Mouse (Mus musculus) midbrain, embryonic 10.5 days (tissue): Measurements from ENCODE around the gene Rfx7. TPM values are rescaled to one million over a fixed set of nuclear protein-coding genes. Genes with fewer than 3 reads are reported as not detected.
A peak's percentile ranks its signal among the peaks of the same experiment; 100 is the strongest.

Experiments used
- DNase-seq: peaks from one replicate; pipeline ENCODE4 v3.0.0-alpha.2; 2017; ENCODE audit warnings: low spot score
- H3K27ac ChIP-seq: fragments of 300-500 bp; sonication (generic); replicated peaks from 2 replicates; pipeline ENCODE4 v1.5.1; 2016; ENCODE audit warnings: mild to moderate bottlenecking
- H3K27me3 ChIP-seq: fragments of 300-500 bp; sonication (generic); 2 replicates; pipeline ENCODE4 v1.6.1; 2016; ENCODE audit warnings: low read depth, mild to moderate bottlenecking; ENCODE audit not compliant: poor library complexity, severe bottlenecking
- H3K36me3 ChIP-seq: fragments of 300-500 bp; sonication (generic); 2 replicates; pipeline ENCODE4 v1.6.1; 2016; ENCODE audit warnings: mild to moderate bottlenecking, moderate library complexity
- H3K4me1 ChIP-seq: fragments of 300-500 bp; sonication (generic); 2 replicates; pipeline ENCODE4 v1.6.1; 2016
- H3K4me3 ChIP-seq: fragments of 300-500 bp; sonication (generic); 2 replicates; pipeline ENCODE4 v1.5.1; 2016; ENCODE audit warnings: mild to moderate bottlenecking, moderate library complexity
- H3K9me3 ChIP-seq: fragments of 300-500 bp; sonication (generic); replicated peaks from 2 replicates; pipeline ENCODE4 v1.6.1; 2016; ENCODE audit warnings: mild to moderate bottlenecking
- WGBS: fragments of 180-500 bp; shearing (Covaris S2); methylation state at CpG from one replicate; pipeline ENCODE4 v1.1.7; 2016; 5-methylcytosine and 5-hydroxymethylcytosine counted together
- polyA plus RNA-seq: library from polyadenylated mRNA; unstranded; fragments of >200 nt; fragmentation: Nextera tagmentation; extraction: Ambion mirVana; gene quantifications from 2 replicates; pipeline ENCODE4 v1.2.1, GENCODE M21; 2016

Rfx7 gene
- polyA plus RNA-seq: 14.8 and 15.4 TPM in 2 replicates

GRCm38 (mm10) chr9:72531996-72532380 is at the start of gene Rfx7:
Gene Rfx7, plus strand, starts transcription at chr9:72532240.
- no peaks in the 10 kb centered on the region for H3K9me3 ChIP-seq
- DNase-seq: peak; percentile 82
- H3K27me3 ChIP-seq: no peaks in the 10 kb centered on the region
- H3K4me1 ChIP-seq: peaks cover 34% of the 10 kb centered on the region
- WGBS: under 1% methylated on average over 54 of the region's 63 CpGs
- H3K27ac ChIP-seq: peak within 1 kb of the TSS; percentile 100
- H3K36me3 ChIP-seq: no peaks in the 10 kb centered on the region
- H3K4me3 ChIP-seq: peak within 1 kb of the TSS; percentile 95

DNA sequence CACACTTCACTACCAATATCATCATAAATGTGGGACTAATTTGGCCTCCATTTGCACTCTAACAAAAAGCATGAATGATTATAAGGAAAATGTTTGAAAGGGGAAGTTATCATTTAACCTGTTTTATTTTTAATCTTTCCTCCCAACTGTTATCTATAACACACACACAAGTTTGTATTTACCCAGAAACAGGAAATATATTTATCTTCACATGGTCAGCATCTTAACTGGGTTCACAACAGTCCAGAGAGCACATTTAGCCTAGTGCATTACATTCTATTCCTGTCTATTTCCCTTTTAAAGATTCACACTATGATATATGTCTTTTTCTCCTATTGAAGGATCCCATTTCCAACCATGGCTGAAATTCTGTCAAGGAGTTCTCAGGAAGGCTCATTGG is 43.5 kb upstream of the Rfx7 start:
- no peak for DNase-seq
- Histone ChIP-seq H3K36me3 (peaks cover 55% of the 10 kb centered on the region), H3K27me3 (no peaks in the 10 kb centered on the region), H3K27ac (no peak overlapping the region), H3K9me3 (no peaks in the 10 kb centered on the region), H3K4me3 (no peak overlapping the region), H3K4me1 (peaks cover 19% of the 10 kb centered on the region)

- Histone ChIP-seq H3K27ac (no peak overlapping the region), H3K27me3 (no peaks in the 10 kb centered on the region), H3K4me3 (no peak overlapping the region), H3K36me3 (peaks cover 49% of the 10 kb centered on the region), H3K4me1 (peaks cover 19% of the 10 kb centered on the region), H3K9me3 (no peaks in the 10 kb centered on the region)
- WGBS: 93% methylated on average over 5 of the region's 5 CpGs
- no peak for DNase-seq
Observed at GRCm38 (mm10) chr9:72489131-72489530, 42.9 kb upstream of the Rfx7 start.

- DNase-seq: peak; percentile 94
- Histone ChIP-seq H3K4me3 (peak overlapping the region; percentile 88), H3K4me1 (peaks cover 19% of the 10 kb centered on the region), H3K9me3 (no peaks in the 10 kb centered on the region), H3K27ac (peak overlapping the region; percentile 92), H3K36me3 (peaks cover 24% of the 10 kb centered on the region), H3K27me3 (no peaks in the 10 kb centered on the region)
- WGBS: under 1% methylated on average over 32 of the region's 32 CpGs
Observed at GRCm38 (mm10) chr9:72491559-72492193, 40.4 kb upstream of the Rfx7 start.

- no peak for DNase-seq
- 16% methylated on average over 6 of the region's 6 CpGs for WGBS
Observed at GRCm38 (mm10) chr9:72492194-72492565, 39.9 kb upstream of the Rfx7 start, which contains the start of gene Tex9. Gene Tex9, minus strand, starts transcription at chr9:72492212.

DNA sequence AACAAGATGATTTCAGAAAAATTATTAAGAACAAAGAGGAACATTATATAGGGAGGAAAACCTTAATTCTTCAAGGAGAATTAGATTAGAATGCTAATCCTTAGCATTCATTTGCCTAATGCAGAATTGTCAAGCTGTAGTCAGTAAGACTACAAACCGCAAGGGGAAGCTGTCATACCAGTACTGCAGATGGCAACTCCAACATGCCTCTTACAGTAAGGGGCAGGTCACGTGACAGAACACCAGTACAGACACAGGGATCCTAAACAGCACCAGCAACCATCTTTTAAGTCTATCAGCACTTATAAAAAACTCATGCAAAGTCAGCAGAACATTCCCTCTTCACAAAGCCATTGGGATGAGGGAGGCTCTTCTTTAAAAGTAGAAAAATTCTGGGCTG is 38.6 kb upstream of the Rfx7 start:
- no peaks in the 10 kb centered on the region for H3K9me3 ChIP-seq
- no peak overlapping the region for H3K4me3 ChIP-seq
- no peak overlapping the region for H3K27ac ChIP-seq
- peaks cover 19% of the 10 kb centered on the region for H3K4me1 ChIP-seq
- H3K27me3 ChIP-seq: no peaks in the 10 kb centered on the region
- DNase-seq: no peak
- WGBS: 87% methylated on average over 2 of the region's 2 CpGs
- H3K36me3 ChIP-seq: peaks cover 7% of the 10 kb centered on the region

More at GRCm38 (mm10) chr9:72492194-72492565, 39.9 kb upstream of the Rfx7 start, which contains the start of gene Tex9:
- Histone ChIP-seq H3K4me3 (peak within 1 kb of the TSS; percentile 88), H3K4me1 (peaks cover 19% of the 10 kb centered on the region), H3K27ac (peak within 1 kb of the TSS; percentile 92), H3K27me3 (no peaks in the 10 kb centered on the region), H3K36me3 (peaks cover 19% of the 10 kb centered on the region), H3K9me3 (no peaks in the 10 kb centered on the region)

- Histone ChIP-seq H3K27ac (no peak overlapping the region), H3K4me1 (peaks cover 19% of the 10 kb centered on the region), H3K27me3 (no peaks in the 10 kb centered on the region), H3K4me3 (no peak overlapping the region), H3K9me3 (no peaks in the 10 kb centered on the region), H3K36me3 (peaks cover 5% of the 10 kb centered on the region)
- WGBS: 84% methylated on average over 3 of the region's 3 CpGs
- DNase-seq: no peak
Observed at GRCm38 (mm10) chr9:72493984-72494685, 37.9 kb upstream of the Rfx7 start.

- peaks cover 10% of the 10 kb centered on the region for H3K4me1 ChIP-seq
- 82% methylated on average over 2 of the region's 2 CpGs for WGBS
- no peak overlapping the region for H3K4me3 ChIP-seq
- no peaks in the 10 kb centered on the region for H3K36me3 ChIP-seq
- H3K27me3 ChIP-seq: no peaks in the 10 kb centered on the region
- no peaks in the 10 kb centered on the region for H3K9me3 ChIP-seq
- no peak for DNase-seq
- H3K27ac ChIP-seq: no peak overlapping the region
Observed at GRCm38 (mm10) chr9:72496691-72497090, 35.3 kb upstream of the Rfx7 start.

- H3K4me1 ChIP-seq: peaks cover 7% of the 10 kb centered on the region
- 84% methylated on average over 3 of the region's 3 CpGs for WGBS
Observed at GRCm38 (mm10) chr9:72497171-72497570, 34.9 kb upstream of the Rfx7 start.

DNA sequence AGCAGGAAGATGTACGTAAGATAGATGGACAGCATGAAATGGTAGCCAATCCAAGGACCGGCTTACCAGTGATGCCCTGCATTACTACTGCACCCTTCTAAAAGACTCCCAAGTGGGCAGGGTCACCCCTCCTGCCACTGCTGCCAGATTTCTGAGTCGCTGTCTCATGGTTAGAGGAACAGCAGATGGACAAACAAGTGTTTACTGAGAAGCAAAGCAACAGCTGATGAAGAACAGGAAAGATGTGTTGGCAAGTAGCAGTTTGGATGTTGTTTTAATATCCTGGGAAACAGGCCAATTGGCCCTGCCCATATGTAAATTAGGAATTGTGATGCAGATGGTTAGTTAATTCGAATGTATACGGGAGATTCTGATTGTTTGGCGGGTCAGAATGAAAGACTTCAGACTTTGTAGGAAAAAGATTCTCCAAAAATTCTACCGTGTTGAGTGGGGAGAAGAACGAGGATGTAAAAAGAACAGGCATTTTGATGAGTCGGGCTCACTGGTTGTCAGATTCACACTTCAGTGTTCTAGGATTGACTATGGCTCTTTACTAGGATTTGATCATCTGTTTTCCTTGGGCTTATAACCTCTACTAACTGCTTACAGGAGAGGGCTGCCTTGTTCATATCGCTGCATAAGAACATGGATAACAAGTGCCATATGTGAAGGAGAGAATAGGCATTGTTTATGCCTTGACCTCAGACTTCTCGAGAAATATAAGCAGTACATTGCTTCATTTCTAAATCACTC is 19.6 kb upstream of the Rfx7 start:
- WGBS: 62% methylated on average over 11 of the region's 11 CpGs
- Histone ChIP-seq H3K9me3 (no peaks in the 10 kb centered on the region), H3K36me3 (no peaks in the 10 kb centered on the region), H3K4me3 (no peak overlapping the region), H3K27ac (no peak overlapping the region), H3K27me3 (no peaks in the 10 kb centered on the region), H3K4me1 (no peaks in the 10 kb centered on the region)
- DNase-seq: no peak

More at GRCm38 (mm10) chr9:72497171-72497570, 34.9 kb upstream of the Rfx7 start:
- Histone ChIP-seq H3K27me3 (no peaks in the 10 kb centered on the region), H3K27ac (no peak overlapping the region), H3K9me3 (no peaks in the 10 kb centered on the region), H3K4me3 (no peak overlapping the region), H3K36me3 (no peaks in the 10 kb centered on the region)
- DNase-seq: no peak

DNA sequence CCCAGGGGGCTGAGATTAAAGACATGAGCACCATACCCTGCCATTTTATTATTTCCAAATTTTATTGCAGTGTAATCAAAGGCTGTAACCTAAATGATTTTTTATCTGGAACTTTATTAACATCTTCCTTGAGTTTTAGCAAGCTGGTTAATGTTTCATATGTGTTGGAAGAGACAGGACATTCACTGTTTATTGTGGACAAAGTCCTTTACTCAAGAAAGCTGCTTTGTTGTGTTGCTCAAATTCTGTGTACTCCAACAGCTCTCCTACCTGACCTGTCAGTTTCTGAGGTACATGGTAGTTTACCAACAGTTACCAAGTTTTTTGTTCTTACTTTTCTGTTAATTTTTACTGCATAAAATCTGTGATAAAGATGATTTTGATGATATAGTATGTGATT is 16.7 kb upstream of the Rfx7 start:
- no peak for DNase-seq
- no peaks in the 10 kb centered on the region for H3K9me3 ChIP-seq
- H3K27ac ChIP-seq: no peak overlapping the region
- H3K27me3 ChIP-seq: no peaks in the 10 kb centered on the region
- no peaks in the 10 kb centered on the region for H3K36me3 ChIP-seq
- H3K4me3 ChIP-seq: no peak overlapping the region
- H3K4me1 ChIP-seq: peaks cover 2% of the 10 kb centered on the region; the same call in 1 of the 2 replicates

DNA sequence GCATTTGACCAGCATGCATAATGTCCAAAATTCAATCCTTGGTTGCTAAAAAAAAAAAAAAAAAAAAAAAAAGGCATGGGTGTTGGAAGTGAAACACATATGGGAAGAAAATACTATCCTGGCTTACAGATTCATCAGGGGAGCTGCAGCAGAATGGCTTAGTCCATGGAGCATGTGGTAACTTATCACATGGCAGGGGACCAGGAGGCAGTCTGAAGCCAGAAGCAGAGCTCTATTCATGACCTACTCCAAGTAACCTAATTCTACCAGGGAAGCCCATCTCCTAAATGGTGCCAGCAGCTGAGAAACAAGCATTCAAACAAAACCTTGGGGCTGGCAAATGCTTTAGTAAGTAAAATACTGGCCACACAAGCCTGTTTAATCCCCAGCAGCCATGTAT is 12.8 kb upstream of the Rfx7 start:
- Histone ChIP-seq H3K27ac (no peak overlapping the region), H3K27me3 (no peaks in the 10 kb centered on the region), H3K36me3 (no peaks in the 10 kb centered on the region), H3K4me1 (peaks cover 4% of the 10 kb centered on the region; the same call in 1 of the 2 replicates), H3K9me3 (no peaks in the 10 kb centered on the region), H3K4me3 (no peak overlapping the region)
- DNase-seq: no peak

GRCm38 (mm10) chr9:72520849-72521248 is 11.2 kb upstream of the Rfx7 start:
- DNase-seq: no peak

More at GRCm38 (mm10) chr9:72520849-72521248, 11.2 kb upstream of the Rfx7 start:
- peaks cover 4% of the 10 kb centered on the region; the same call in 1 of the 2 replicates for H3K4me1 ChIP-seq
- H3K36me3 ChIP-seq: no peaks in the 10 kb centered on the region
- no peak overlapping the region for H3K4me3 ChIP-seq
- H3K27ac ChIP-seq: no peak overlapping the region
- H3K27me3 ChIP-seq: no peaks in the 10 kb centered on the region
- H3K9me3 ChIP-seq: no peaks in the 10 kb centered on the region
